Mouse (Mus musculus) embryo, embryonic 11 days (tissue): ENCODE measurements at regions not wholly inside any gene's neighbourhood (a gene's known extent, or its start where the extent isn't known, plus 50 kb on each side); places are given as distances from the start of the nearest gene placed in this dataset.
A peak's percentile ranks its signal among the peaks of the same experiment; 100 is the strongest.
"Not testable (repeated sequence)": the region's sequence is repeated elsewhere in the genome, so short reads cannot be mapped to it uniquely, and the experiment has no call there.

Experiments used
- DNase-seq: peaks from one replicate; pipeline ENCODE4 v3.0.0-alpha.2; 2015

DNA sequence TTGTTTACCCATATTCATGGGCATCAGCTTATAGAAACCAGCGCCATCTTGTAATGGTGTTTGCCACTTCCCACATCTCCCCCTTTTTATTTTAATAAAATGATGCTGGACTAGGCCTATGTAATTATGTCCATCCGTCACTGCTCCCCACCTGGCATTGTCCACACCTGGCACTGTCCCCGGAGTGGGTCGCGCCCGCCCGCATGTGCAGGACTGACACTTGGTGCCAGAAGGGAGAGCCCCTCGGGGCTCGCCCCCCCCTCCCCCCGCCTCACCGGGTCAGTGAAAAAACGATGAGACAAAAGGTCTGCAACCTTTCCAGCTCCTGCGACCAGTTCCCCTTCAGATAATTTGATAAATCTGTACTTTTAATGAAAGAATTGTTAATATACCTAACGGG, 450.8 kb upstream of the Epha6 start:
- DNase-seq, result not testable (repeated sequence)

DNA sequence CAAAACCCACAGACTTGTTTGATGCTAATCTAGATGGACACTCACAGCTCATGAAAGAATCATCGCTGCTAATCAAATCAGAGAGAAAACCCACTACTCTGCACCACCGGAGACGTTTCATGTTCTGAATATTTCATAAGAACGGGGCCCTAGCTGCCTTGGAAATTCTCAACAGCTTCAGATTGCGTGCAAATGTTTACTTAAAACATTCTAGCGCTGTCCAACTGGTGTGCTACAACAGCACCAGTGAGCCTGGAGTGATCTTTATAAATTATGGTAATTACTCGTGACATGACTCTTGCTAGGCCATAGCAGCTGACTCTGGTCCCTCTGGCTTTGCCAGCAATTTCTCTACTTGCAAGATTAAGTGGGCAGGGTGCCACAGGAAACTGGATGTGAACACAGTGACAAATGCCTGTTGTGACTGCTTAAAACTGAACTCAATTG, 435.8 kb upstream of the Epha6 start:
- peak; percentile 9 for DNase-seq
